Comparison of ENCODE assay signal across 10 mouse cellular contexts in the genomic region with DNA sequence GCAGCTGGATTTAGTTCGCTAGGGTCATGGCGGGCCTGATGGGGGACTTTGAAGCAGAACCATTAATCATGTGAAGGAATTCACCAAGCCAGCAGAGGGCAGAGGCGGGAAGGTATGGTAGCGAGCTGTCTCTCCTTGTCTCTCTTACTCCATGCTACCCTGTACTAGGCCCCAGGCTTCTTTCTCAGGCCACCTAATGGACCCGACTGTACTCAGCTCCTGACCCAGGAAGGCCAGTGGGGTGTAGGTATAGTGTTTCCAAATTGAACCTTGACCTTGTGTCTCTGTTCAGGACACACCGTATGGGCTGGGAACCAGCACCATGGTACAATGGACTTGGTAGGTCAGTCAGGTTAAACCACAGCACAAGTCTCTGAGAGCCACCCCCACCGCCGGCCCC.
DNase-seq lines count a peak whose midpoint lies in the region; ATAC-seq and TF ChIP-seq lines count a peak whose summit lies in the region.
"Had no signal": no experiment of that assay in that cellular context is flagged by ENCODE, and none has a peak within 500 bp of the region (broad histone marks: within the 10 kb centered on the region; RNA-seq: fewer than 3 reads in every experiment).

No protein-coding gene starts in this region.

- peak; percentile 12 for DNase-seq in embryo, embryonic 11 days
- DNase-seq in embryo, embryonic 9.5 days (ENCODE audit: extremely low spot score): no peak
- no peak for DNase-seq in kidney, adult 8-10 months
- peak; percentile 39 for DNase-seq in testis, postnatal 10 days (ENCODE audit: low spot score)
- no peak for DNase-seq in testis, postnatal 14 days (ENCODE audit: low spot score)
- DNase-seq in stomach, postnatal 0 days (ENCODE audit: low spot score): peak; percentile 20
- DNase-seq in adrenal gland, postnatal 36 days: no peak
- DNase-seq: heart, postnatal 36 days; right cerebral cortex, postnatal 14 days had no signal

- no peaks in the 10 kb centered on the region for H3K27me3 ChIP-seq in kidney, embryonic 14.5 days (ENCODE audit: control insufficient read depth, insufficient read depth, low read length)
- no peaks in the 10 kb centered on the region for H3K27me3 ChIP-seq in stomach, postnatal 0 days (ENCODE audit: control insufficient read depth, insufficient read depth, low read length)

- TF ChIP-seq CTCF in stomach, postnatal 0 days (IDR thresholded peaks at IDR 0.05; ENCODE audit: low read depth): peak; percentile 19; the same call in 1 of the 2 replicates

- H3K4me2 ChIP-seq in kidney, embryonic 14.5 days (replicated peaks; ENCODE audit: low read depth, low read length): no peak overlapping the region
- H3K4me2 ChIP-seq in stomach, postnatal 0 days (replicated peaks; ENCODE audit: low read depth): no peak overlapping the region

- H3K36me3 ChIP-seq in kidney, embryonic 14.5 days (ENCODE audit: control insufficient read depth, insufficient read depth, low read length): no peaks in the 10 kb centered on the region
- no peaks in the 10 kb centered on the region for H3K36me3 ChIP-seq in stomach, postnatal 0 days (ENCODE audit: control insufficient read depth, insufficient read depth, low read length)

- WGBS in kidney, embryonic 14.5 days: 39% methylated on average over 8 of the region's 8 CpGs
- WGBS in stomach, postnatal 0 days: 48% methylated on average over 7 of the region's 8 CpGs

- no peaks in the 10 kb centered on the region for H3K9me3 ChIP-seq in kidney, embryonic 14.5 days (ENCODE audit: control insufficient read depth, low read length)
- H3K9me3 ChIP-seq in stomach, postnatal 0 days (ENCODE audit: control insufficient read depth, low read length): no peaks in the 10 kb centered on the region

- ATAC-seq in kidney, embryonic 14.5 days (ENCODE audit: low FRiP score, low TSS enrichment): peak; percentile 45; the same call in 1 of the 2 replicates
- no peak for ATAC-seq in stomach, postnatal 0 days (ENCODE audit: low FRiP score, low TSS enrichment)

- H3K4me3 ChIP-seq in kidney, embryonic 14.5 days (ENCODE audit: low read length): no peak overlapping the region
- no peak overlapping the region for H3K4me3 ChIP-seq in stomach, postnatal 0 days (ENCODE audit: low read depth, low read length)

- no peak for TF ChIP-seq EP300 in stomach, postnatal 0 days (optimal IDR thresholded peaks at IDR 0.05)

- H3K9ac ChIP-seq in kidney, embryonic 14.5 days (ENCODE audit: low read depth, low read length): no peak overlapping the region
- no peak overlapping the region for H3K9ac ChIP-seq in stomach, postnatal 0 days (ENCODE audit: low read length)

- H3K4me1 ChIP-seq in kidney, embryonic 14.5 days (ENCODE audit: control insufficient read depth, insufficient read depth, low read length): peaks cover 3% of the 10 kb centered on the region; the same call in 1 of the 2 replicates
- H3K4me1 ChIP-seq in stomach, postnatal 0 days (replicated peaks; ENCODE audit: control insufficient read depth, insufficient read depth): no peaks in the 10 kb centered on the region

- H3K27ac ChIP-seq in kidney, embryonic 14.5 days (ENCODE audit: low read depth, low read length): no peak overlapping the region
- H3K27ac ChIP-seq in stomach, postnatal 0 days (replicated peaks): no peak overlapping the region

Comparison
In these comparisons a context has a peak if more than half of its experiments do, and no peak if none do; other contexts are left out.
1. DNase-seq: peak in embryo, embryonic 11 days (single experiment), testis, postnatal 10 days (single experiment) and stomach, postnatal 0 days (single experiment); none in embryo, embryonic 9.5 days (single experiment), kidney, adult 8-10 months (0 of 2), testis, postnatal 14 days (single experiment) and adrenal gland, postnatal 36 days (0 of 2).